Mouse (Mus musculus) erythroblast, embryonic 14.5 days (primary cell): Measurements from ENCODE around the gene Tnrc6c.

Experiments
- GATA1 ChIP-seq: IDR thresholded peaks from 2 replicates; pipeline ENCODE4 v1.6.1; 2012; ENCODE audit warnings: low read length, inconsistent platforms, mixed read lengths
- TAL1 ChIP-seq: IDR thresholded peaks from 3 replicates; pipeline ENCODE4 v1.6.1; 2012; ENCODE audit warnings: low read length, inconsistent platforms, mixed read lengths

DNA sequence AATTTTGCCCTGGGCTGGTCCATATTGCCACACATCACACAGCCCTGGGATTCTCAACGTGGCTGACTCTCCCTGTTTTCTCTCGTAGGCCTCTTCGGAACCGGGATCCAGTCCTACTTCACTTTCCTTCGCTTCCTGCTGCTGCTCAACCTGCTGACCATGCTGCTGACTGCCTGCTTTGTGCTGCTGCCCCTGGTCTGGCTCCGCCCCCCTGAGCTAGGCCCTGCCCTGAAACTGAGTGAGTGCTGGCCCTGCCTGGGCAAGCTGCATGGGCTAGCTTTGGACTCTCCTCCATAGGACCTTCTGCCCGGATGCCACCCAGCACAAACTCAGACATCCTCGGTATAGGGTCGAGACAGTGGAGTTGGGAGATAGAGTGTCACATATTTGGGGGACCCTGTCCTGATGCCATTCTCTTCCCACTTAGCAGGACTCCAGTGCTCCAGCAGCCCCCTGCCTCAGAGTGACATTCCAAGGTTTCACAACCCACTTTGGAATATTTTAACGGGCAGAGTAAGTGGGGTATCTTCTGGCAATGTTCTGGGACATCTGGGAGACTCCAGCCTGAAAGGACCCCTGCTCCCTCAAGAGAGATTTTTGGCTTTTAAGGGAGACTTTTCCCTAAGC lies 129.7 kb downstream of the Tnrc6c start:
- TF ChIP-seq GATA1, result no peak
- TF ChIP-seq TAL1, result no peak
